Mouse (Mus musculus) kidney, postnatal 10 days (tissue): ENCODE measurements around the gene Set.
"Not testable (repeated sequence)": the region's sequence is repeated elsewhere in the genome, so short reads cannot be mapped to it uniquely, and the experiment has no call there.

Experiments used
- DNase-seq: peaks from one replicate; pipeline ENCODE4 v3.0.0; 2021; ENCODE audit warnings: mixed read lengths

Gene Set

DNA sequence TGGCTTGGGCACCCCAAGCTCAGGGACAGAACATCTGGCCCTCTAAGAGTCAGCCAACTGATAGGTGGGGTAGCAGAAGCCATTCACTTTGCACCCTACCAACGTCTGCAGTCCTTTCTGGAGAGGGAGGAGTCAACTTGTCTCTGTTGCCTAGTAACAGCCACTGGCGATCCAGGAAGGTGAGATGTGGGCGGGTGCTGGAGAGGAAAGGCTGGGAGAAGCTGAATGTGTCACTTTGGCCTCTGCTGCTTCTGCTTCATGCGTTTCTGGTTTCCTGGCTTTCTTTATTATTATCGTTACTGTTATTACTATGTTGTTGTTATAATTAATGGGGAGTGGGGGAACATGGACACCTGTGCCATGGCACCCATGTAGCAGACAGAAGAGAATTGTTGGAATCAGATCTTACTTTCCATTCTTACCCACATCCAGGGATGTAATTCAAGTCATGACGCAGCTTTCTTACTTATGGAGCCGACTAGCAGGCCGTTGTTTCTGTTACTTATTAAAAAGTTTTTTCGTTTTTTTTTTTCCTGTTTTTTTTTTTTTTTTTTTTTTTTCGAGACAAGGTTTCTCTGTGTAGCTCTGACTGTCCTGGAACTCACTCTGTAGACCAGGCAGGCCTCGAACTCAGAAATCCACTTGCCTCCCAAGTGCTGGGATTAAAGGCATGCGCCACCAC lies at the start of gene Set:
Set (plus strand) TSS at position 156 of the 682 bp plus-strand sequence.
- no peak for DNase-seq

DNA sequence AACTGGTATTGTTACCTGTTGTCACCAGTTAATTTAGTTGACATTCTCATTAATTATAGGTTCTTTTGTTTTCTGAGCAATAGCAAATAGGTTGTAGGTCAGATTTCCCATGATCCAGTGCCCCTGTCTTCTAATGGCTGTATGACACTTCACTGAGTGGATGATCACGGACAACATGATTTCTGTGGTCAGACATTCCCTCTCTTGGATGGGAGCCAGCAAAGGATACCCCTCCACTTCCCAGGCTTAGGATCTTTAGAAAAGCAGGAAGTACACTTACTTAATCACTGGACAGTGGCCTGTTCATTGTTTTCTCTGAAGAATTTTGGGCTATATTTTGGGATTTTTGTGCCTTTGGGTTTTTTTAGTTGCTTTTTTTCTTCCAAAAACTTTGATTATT lies 48.1 kb upstream of the Set start:
- peak; percentile 50 for DNase-seq

DNA sequence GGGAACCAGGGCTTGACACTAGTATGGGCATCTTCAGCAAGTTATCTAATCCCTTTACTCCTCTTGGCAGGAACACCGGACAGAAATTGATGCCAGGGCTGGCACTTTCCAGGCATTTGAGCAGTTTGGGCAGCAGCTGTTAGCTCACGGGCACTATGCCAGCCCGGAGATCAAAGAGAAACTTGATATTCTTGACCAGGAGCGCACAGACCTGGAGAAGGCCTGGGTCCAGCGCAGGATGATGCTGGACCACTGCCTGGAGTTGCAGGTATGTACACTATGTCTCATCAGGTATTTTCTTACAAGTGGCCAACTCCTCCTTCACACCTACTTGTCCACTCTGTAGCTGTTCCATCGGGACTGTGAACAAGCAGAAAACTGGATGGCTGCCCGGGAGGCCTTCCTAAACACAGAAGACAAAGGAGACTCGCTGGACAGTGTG lies 46.3 kb upstream of the Set start:
- DNase-seq = no peak

DNA sequence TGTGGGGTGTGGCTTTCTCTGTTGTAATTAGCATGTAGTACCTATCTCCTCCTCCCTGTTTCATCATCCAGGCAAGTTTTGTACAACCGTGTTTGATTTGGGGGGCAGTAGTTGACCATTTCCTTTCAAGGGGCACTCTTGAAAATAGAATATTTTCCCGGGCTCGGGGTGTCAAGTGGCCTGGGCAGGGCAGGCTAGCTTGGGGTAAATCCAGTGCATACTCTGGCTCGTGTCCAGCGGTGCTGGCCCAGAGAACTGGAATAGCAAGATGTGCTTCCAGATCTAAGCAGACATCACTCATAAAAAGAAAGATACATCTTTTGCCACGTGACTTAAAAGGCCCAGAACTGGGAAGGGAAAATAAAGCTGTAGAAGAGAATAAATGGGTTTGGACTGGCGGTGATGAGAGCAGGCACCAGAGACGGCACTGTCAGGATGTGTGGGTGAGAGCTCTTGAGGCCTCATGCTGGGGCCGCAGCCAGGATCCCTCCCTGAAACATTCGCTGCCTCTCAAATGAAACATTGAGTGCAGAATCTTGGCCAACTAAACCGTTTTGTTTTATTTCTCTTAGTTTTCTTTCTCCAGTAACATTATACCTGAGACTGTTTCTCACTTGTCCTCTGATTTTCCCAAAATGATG lies 42.7 kb upstream of the Set start:
- no peak for DNase-seq

DNA sequence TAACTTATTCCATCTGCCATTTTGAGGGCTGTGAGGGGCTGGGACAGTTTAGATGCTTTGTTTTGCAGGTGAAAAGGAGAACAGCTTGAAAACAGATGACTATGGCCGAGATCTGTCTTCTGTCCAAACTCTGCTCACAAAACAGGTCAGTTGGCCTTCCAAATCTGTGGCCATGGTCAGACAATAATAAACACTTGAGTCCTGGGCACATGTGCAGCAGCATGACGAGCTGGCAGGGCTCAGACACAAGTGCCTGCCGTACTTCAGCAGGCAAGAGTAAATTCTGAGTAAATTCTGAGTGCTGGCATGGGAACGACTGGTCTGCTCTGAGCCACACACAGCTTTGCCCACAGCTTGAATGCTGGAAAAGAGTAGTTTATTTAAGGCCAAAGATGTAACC lies 31.7 kb upstream of the Set start:
- DNase-seq = no peak

DNA sequence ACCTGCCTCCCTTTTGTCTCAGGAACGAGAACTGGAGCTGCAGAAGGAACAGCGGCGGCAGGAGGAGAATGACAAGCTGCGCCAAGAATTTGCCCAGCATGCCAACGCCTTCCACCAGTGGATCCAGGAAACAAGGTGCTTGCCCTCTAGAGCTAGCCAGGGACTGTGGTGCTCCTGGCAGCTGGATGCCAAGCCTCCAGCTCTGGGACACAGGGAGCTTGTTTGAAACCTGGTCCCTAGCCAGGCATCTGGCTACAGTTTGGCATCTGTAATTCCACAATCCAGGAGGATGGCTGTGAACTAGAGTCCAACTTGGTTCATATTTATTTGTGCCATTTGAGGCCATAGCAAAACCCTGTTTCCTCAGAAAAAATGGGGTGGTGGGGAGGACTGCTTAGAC lies 30.2 kb upstream of the Set start:
- DNase-seq = no peak

DNA sequence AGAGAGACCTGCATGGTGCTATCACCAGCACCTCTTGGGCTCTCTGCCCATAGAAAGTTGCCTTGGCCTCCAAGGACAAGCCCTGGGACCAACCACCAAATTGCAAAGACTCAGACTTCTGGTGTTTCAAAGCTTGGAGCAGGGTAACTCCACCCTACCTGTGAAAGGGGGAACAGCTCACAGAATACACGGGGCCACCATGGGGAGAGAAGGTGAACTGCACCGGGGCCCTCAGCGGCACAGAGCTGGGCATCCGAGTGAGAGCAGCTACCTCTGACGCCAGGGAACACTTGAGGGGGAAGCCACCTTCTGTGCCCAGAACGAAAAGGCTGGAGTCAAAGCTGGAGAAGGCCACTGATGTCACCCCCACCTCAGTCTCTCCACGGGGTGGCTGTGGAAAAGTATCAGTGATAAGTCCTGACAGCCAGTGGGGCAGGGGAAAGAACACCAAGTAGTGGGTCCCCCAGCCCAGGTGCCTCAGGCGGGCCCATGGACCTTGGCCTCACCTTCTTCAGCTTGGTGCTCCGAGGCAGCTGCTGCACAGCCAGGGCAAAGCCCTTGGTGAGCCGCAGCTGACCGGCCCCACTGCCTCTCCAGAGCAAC lies 24.8 kb upstream of the Set start:
- peak; percentile 35 for DNase-seq

DNA sequence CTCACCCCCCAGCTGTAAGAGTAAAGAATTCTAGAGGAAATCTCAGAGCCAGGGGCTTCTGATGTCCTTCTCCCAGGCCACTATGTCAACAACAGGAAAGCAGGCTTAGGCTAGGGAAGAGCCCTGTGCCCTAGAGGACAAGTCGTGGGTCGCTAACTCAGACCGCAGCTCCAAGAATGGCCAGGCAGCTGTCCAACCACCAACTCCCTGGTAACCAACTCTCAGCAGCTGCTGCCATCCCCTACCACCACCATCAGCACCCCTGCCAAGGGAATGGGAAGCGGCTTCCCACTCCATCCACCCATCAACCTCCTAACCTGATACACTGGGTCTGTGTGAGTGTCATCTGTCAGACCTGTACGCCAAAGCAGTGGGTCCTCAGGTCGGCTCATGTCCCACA lies 24.2 kb upstream of the Set start:
- no peak for DNase-seq

DNA sequence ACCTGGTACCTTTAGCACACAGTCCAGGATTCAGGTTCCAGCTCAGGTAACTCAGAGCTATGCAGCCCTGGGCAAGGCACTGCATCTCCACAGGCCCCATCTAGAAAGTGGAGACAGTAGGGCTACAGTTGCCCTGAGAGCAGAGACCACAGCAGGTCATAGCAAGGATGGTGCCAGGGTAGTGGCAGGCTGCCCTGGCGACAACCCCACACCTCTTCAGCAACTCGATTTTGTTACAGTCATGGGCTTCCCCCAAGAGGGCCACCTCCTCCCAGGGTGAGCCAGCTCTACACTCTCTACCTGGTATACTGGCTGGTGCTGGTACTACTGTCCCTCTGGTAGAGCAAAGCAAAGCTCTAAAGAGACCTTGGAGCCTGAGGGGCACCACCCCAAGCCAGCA lies 19.4 kb upstream of the Set start:
- no peak for DNase-seq

DNA sequence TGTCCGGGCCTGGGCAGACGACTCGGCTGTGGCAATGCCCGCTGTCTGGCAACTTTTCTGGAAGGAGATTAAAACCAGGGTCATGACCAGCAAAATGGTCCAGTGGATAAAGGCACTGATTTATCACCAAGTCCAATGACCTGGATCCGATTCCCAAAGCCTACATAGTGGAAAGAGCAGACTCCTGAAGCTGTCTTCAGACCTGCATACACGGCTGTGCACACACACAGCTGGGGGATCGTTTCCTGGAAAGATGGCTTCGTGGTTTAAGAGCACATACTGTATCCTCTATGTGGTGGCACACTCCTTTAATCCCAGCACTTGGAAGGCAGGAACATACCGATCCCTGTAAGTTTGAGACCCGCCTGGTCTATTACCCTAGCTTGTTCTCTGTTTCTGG lies 18.8 kb upstream of the Set start:
- no peak for DNase-seq

DNA sequence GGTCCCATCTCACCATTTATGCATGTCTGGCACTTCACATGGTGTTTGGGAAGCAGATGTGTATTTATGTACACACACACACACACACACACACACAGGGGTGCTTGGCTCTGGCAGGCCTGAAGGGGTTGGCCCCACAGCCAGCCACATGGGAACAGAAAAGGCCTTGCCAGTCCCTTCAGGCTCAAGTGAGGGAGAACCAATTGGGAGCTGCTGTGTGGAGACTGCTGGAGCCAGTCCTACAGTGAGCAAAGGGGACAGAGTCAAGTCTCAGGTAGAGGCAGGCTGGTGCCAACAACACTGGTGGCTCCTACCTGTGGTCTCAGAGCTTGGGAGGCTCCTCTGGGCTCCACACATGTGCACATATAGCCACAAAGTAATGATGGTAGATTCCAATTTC lies 17.5 kb upstream of the Set start:
- no peak for DNase-seq

DNA sequence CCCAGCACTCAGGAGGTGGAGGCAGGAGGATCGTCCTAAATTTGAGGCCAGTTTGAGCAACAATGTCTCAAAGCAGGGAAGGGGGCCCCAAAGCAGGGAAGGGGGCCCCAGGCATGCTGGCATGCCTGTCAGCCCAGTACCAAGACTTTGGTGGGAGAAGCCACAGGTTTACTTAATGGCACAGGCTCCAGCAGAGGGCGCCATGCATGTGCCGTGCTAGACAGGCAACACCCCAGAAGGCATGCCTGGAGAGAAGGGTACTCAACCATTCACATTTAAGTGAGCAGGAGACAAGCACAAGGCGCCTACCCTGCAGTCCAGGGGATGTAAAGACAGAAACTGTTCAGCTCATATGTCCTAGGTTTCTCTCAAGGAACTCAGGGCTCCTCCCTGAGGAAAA lies 14.7 kb upstream of the Set start:
- peak; percentile 93 for DNase-seq

DNA sequence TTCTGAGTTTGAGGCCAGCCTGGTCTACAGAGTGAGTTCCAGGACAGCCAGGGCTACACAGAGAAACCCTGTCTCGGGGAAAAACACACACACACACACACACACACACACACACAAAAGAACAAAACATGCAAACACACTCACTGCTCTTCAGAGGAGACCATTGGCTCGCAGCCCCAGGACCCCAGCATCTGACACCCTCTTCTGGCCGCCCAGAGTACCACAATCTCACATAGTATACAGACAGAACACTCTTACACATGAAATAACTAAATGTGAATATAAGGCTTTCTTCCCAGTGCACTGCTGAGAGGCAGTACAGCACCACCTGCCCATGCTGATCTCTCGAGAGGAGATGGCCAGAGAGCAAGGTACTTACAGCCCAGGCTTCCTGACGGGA lies 12.6 kb upstream of the Set start:
- DNase-seq = no peak

DNA sequence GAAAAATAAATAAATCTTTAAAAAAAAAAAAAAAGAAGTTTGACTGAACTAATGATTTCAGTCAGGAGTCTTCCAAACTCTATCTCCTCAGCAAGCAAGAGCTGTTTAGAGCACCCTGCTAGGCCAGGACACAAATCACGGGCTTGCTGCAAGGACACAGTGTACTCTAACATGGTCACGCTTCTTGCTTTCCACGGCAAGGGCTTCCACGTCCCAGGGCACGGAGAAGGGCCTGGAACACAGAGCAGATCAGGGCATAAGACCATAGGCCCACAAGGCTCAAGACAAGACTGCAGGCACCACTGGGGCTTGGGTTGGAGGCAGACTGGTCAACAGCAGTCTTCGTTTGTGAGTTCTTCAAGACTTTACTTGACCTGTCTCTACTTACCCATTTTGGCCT lies 10.1 kb upstream of the Set start:
- no peak for DNase-seq

DNA sequence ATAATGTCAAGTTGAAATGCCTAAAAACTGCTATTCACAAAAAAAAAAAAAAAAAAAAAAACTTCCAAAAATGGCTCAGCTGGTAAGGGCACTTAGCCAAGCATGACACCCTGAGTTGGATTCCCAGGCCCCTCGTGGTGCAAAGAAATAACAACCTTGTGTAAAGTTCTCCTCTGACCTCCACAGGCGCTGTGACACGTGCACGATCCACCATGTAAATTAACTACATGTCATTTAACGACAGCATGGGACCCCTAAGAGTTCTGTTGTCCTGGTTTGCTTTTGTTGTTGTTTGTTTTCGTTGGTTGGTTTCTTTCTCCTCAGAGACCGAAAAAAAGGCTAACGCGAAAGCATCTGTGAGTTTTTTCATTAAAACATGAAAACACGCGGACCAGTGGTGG lies 9.1 kb upstream of the Set start:
- DNase-seq = peak; percentile 35

DNA sequence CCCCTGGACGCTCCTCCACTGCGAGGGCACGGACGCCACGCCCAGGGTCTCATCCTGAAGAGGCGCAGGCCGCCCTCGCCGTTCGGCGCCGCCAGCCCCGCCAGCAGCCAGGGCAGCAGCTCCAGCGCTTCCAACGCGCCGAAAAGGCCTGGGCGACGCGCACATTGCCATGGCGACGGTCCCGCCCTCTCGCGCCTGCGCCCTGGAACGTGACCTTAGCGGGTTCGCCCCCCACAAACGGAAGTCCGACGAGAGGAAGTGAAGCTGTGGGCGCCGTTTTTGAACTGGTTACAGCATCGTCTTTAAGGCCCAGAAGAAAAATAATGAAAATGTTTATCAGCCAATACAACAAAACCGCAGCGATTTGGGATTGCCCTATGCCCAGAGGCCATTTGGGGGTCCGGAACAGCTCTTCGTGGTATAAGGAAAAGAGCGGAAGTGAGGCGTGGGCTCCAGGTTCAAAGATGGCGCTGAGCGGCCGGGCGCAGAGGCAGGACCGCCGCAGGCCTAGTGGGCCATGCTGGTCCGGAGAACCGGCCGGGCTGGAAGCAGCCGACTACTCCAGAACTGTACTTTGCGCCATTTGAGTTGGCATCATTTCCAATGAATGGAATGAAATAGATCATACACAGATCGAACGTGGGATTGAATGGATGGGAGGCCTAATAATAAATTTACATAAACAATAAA lies 8.3 kb upstream of the Set start, which contains the start of gene Wdr34:
Wdr34 (minus strand) TSS at position 183 of the 690 bp plus-strand sequence.
- DNase-seq = peak; percentile 99

DNA sequence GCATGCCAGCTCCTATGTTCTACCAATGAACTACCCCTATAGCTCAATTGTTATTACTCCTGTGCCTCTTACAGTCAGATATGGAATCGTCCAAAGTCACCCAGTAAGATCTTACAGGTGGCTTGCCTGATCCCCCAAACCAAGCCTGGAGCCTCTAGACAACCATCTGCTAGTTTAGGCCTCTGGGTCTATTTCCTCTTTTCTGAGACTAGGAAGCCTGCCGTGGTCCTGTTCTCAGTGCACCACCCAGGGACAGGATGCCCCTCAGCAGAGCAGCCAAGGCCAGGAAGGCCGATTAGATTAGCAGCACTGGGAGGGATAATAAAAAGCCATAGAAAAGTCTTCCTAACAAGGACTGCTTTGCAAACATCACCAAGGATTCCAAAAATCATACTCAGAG lies 7.3 kb upstream of the Set start:
- no peak for DNase-seq

DNA sequence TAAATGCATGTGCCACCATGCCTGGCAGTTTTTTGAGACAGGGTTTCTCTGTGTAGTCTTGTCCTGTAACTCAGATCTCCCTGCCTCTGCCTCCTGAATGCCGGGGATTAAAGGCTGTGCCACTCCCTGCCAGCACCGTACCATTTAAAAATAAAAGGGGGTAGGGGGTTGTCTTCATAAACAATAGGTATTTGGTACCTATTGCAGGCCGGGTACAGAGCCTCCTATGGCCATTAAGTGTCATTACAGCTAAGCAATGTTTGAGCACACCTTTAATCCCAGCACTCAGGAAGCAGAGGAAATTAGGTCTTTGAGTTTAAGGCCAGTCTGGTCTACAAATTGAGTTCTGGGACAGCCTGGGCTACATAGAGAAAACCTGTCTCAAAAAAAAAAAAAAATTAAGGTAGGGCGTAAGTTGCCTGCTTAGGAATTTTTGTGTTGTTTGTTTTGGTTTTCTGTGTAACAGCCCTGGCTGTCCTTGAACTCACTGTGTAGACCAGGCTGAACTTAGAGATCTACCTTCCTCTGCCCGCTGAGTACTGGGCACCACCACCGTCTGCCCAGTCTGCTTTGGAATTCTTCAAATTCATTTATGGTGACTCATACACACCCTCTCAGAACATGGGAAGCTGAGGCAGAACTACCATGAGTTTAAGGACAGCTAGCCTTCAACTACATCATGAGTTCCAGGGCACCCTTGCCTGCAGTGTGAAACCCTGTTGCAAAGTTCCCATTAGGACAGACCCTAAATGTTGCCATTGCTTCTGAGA lies 5.0 kb upstream of the Set start:
- DNase-seq = no peak

DNA sequence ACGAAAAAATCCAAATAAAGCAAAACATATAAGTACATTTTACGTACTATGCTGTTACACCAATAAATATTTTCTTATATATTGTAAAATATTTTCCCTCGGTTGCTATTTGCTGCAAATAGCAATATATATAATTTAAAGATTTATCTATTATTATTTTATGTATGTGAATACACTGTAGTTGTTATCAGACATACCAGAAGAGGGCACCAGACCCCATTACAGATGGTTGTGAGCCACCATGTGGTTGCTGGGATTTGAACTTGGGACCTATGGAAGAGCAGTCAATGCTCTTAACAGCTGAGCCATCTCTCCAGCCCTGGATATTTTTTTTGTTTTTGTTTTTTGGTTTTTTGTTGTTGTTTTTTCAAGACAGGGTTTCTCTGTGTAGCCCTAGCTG lies 1.9 kb upstream of the Set start:
- not testable (repeated sequence) for DNase-seq

DNA sequence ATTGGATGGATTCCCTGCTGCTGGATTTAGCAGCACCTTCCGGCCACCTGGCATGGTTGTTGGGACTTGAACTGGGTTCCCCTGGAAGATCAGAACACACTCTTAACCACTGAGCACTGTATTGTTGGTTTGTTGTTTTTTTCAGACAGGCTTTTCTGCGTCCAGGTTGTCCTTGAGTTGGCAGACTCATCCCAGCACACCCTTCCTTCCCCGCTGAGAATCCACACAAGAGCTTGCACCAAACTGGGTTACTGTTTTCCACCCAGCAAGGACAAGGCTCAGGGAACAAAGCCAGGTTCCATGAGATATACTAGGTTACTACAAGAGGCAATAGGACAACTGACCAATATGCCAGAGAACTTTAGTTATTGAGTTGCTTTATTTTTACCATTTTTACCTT lies 442 bp upstream of the Set start:
- no peak for DNase-seq

DNA sequence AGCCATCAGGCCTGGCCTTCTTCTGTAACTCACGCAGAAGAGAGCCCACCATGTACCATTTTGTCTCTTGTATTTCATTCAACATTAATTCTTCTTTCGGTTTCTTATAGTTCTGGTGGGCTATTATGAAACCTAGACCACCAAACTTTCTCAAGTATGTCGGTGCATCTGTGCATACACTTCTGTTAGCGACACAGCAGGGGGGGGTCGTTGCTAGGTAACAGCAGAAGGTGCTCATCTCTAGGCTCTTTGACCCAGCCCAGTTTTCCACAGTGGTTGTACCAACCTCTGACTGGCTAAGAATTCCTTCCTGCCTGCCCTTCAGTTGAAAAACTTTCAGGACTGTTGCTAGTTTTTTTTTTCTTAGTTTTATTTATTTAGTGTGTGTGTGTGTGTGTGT lies 1.2 kb downstream of the Set start:
- no peak for DNase-seq

DNA sequence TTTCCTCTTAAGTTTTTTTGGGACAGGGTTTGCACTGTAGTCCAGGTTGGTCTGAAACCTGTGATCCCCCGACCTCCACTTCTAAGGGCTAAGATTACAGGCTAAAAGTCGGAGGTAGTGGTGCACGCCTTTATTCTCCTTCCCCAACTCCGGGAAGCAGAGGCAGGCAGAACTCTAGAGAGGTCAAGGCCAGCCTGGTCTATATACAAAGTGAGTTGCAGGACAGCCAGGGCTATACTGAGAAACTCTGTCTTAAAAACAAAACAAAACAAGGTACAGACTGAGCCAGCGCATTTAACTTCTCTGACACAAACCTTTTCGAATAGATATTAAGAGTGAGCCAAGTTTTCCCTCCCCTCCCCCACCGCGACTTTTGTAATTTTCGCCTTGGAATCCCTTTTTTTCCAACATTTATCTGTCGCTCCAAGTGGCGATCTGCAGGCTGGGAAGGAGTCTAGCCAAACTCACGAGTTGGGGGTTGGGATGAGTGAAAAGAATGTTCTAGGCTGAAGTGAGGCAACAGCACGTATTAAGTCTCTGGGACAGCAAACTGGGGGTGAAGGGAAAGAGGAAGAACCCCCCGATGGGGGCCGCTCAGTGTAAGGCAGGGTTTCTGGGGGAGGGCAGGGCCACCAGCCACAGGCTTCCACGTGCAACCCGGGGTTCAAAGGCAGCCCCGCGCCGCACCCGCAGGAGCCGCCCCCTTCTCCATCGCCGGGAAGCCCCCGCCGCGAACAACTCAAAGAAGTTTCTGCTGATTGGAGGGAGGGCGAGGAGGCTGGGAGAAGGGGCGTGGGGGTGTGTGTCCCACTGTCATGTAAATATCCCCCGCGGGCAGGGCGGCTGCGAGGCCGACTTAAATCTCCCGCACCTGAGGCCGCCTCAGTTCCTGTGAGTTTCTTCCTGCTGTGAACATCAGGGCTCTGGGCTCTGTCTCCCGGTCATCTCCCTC lies 4.3 kb downstream of the Set start:
- peak; percentile 68 for DNase-seq
